ENCODE assay signal across 10 mouse cellular contexts in genomic region chr10:40737274-40738112, GRCm38 (mm10). TPM values are rescaled to one million over a fixed set of nuclear protein-coding genes. Genes with fewer than 3 reads are reported as not detected.
DNase-seq lines count a peak whose midpoint lies in the region; ATAC-seq and TF ChIP-seq lines count a peak whose summit lies in the region.
"Had no signal": no experiment of that assay in that cellular context is flagged by ENCODE, and none has a peak within 500 bp of the region (broad histone marks: within the 10 kb centered on the region; RNA-seq: fewer than 3 reads in every experiment).

No protein-coding gene starts in this region.

- TF ChIP-seq EP300 in lung, postnatal 0 days (IDR thresholded peaks at IDR 0.05) = no peak

- H3K27me3 ChIP-seq in kidney, embryonic 14.5 days (ENCODE audit: control insufficient read depth, insufficient read depth, low read length) = no peaks in the 10 kb centered on the region
- H3K27me3 ChIP-seq in midbrain, embryonic 11.5 days (ENCODE audit: control insufficient read depth, insufficient read depth, low read length) = no peaks in the 10 kb centered on the region
- no peaks in the 10 kb centered on the region for H3K27me3 ChIP-seq in lung, postnatal 0 days (replicated peaks; ENCODE audit: insufficient read depth, low read length)

- peak overlapping the region; percentile 29; the same call in 1 of the 2 replicates for H3K4me2 ChIP-seq in kidney, embryonic 14.5 days (replicated peaks; ENCODE audit: low read depth, low read length)
- H3K4me2 ChIP-seq in midbrain, embryonic 11.5 days = no peak overlapping the region
- no peak overlapping the region for H3K4me2 ChIP-seq in lung, postnatal 0 days (replicated peaks; ENCODE audit: low read depth, low read length)

- H3K9ac ChIP-seq in kidney, embryonic 14.5 days (ENCODE audit: low read depth, low read length) = no peak overlapping the region
- no peak overlapping the region for H3K9ac ChIP-seq in midbrain, embryonic 11.5 days (ENCODE audit: low read length)
- no peak overlapping the region for H3K9ac ChIP-seq in lung, postnatal 0 days (replicated peaks; ENCODE audit: low read depth)

- no peaks in the 10 kb centered on the region for H3K4me1 ChIP-seq in kidney, embryonic 14.5 days (ENCODE audit: control insufficient read depth, insufficient read depth, low read length)
- H3K4me1 ChIP-seq in cortical plate, adult 2 months (ENCODE audit: control insufficient read depth, insufficient read depth, low read length) = peaks cover 6% of the 10 kb centered on the region
- H3K4me1 ChIP-seq in midbrain, embryonic 11.5 days (ENCODE audit: control insufficient read depth, insufficient read depth, low read length) = no peaks in the 10 kb centered on the region
- no peaks in the 10 kb centered on the region for H3K4me1 ChIP-seq in lung, postnatal 0 days (ENCODE audit: insufficient read depth, low read depth, low read length)

- no peaks in the 10 kb centered on the region for H3K9me3 ChIP-seq in kidney, embryonic 14.5 days (ENCODE audit: control insufficient read depth, low read length)
- no peaks in the 10 kb centered on the region for H3K9me3 ChIP-seq in midbrain, embryonic 11.5 days (ENCODE audit: control insufficient read depth, low read length)
- no peaks in the 10 kb centered on the region for H3K9me3 ChIP-seq in lung, postnatal 0 days (ENCODE audit: low read length)

- no peak overlapping the region for H3K27ac ChIP-seq in kidney, embryonic 14.5 days (ENCODE audit: low read depth, low read length)
- 0 out of 2 replicates have a peak overlapping the region, but pooled peaks have one; percentile 19 for H3K27ac ChIP-seq in cortical plate, adult 2 months (ENCODE audit: insufficient read depth, low read length)
- no peak overlapping the region for H3K27ac ChIP-seq in midbrain, embryonic 11.5 days (ENCODE audit: low read depth, low read length)
- no peak overlapping the region for H3K27ac ChIP-seq in lung, postnatal 0 days (ENCODE audit: low read length)

- H3K4me3 ChIP-seq in kidney, embryonic 14.5 days (ENCODE audit: low read length) = no peak overlapping the region
- peak overlapping the region; percentile 16 for H3K4me3 ChIP-seq in cortical plate, adult 2 months (ENCODE audit: insufficient read depth, low read length)
- H3K4me3 ChIP-seq in midbrain, embryonic 11.5 days (ENCODE audit: low read depth, low read length) = no peak overlapping the region
- H3K4me3 ChIP-seq in lung, postnatal 0 days (ENCODE audit: low read depth, low read length) = no peak overlapping the region

- WGBS in kidney, embryonic 14.5 days = 51% methylated on average over 22 of the region's 22 CpGs
- WGBS in midbrain, embryonic 11.5 days = 83% methylated on average over 22 of the region's 22 CpGs
- whole genome bisulfite sequencing in lung, postnatal 0 days = 63% methylated on average over 22 of the region's 22 CpGs

- DNase-seq in kidney, adult 18-20 months = no peak
- peak; percentile 17 to 23 for DNase-seq in heart, postnatal 10 days
- DNase-seq in midbrain, embryonic 11.5 days (ENCODE audit: low spot score, missing footprints) = no peak
- no peak for DNase-seq in lung, postnatal 0 days (ENCODE audit: low spot score)
- no peak for DNase-seq in Muller cell, postnatal 12 days (ENCODE audit: inconsistent ontology term)
- no peak for DNase-seq in B cell, adult 2 months
- DNase-seq: lung, postnatal 14 days; right cerebral cortex, postnatal 25 days had no signal

- ATAC-seq in kidney, embryonic 14.5 days (ENCODE audit: low FRiP score, low TSS enrichment) = 0 out of 2 replicates have a peak, but pooled peaks have one; percentile 12
- ATAC-seq in midbrain, embryonic 11.5 days (ENCODE audit: low FRiP score) = peak; percentile 67; the same call in 1 of the 2 replicates
- no peak for ATAC-seq in lung, postnatal 0 days

- no peak for TF ChIP-seq CTCF in cortical plate, adult 2 months (IDR thresholded peaks at IDR 0.05; ENCODE audit: extremely low read depth, insufficient read depth, low read length)
- no peak for TF ChIP-seq CTCF in lung, postnatal 0 days (IDR thresholded peaks at IDR 0.05)

- intact Hi-C loops in heart, postnatal 10 days (cut with DNase I) = no loop called here

- no peak for TF ChIP-seq POLR2A in cortical plate, adult 2 months (IDR thresholded peaks at IDR 0.05; ENCODE audit: extremely low read depth, insufficient read depth, low read length)

- no peaks in the 10 kb centered on the region for H3K36me3 ChIP-seq in kidney, embryonic 14.5 days (ENCODE audit: control insufficient read depth, insufficient read depth, low read length)
- no peaks in the 10 kb centered on the region for H3K36me3 ChIP-seq in midbrain, embryonic 11.5 days (ENCODE audit: control insufficient read depth, insufficient read depth, low read length)
- no peaks in the 10 kb centered on the region for H3K36me3 ChIP-seq in lung, postnatal 0 days (ENCODE audit: insufficient read depth, low read length)

RNA-seq across cellular contexts. Expression of gene Mettl24, which starts 54.4 kb away (rescaled TPM):
- polyA plus RNA-seq in kidney, embryonic 14.5 days (2014; fragmentation: Nextera tagmentation; extraction: Ambion mirVana) = 2.7 and 2.8 TPM in 2 replicates
- polyA plus RNA-seq in cortical plate, adult 2 months (2012; rRNA removed) = 1.4 and 1.6 TPM in 2 replicates
- total RNA-seq in heart, postnatal 10 days (2021) = 1 to 10 TPM; 1.9 to 2.3 TPM
- polyA plus RNA-seq in midbrain, embryonic 11.5 days (2014; fragmentation: Nextera tagmentation; extraction: Ambion mirVana) = 0.53 and 0.65 TPM in 2 replicates
- polyA plus RNA-seq in lung, postnatal 0 days (2015; fragmentation: Nextera tagmentation; extraction: Ambion mirVana) = 17.1 and 21.6 TPM in 2 replicates

Comparison
In these comparisons a context has a peak if more than half of its experiments do, and no peak if none do; other contexts are left out.
1. DNase-seq: peak in heart, postnatal 10 days (2 of 2); none in kidney, adult 18-20 months (single experiment), midbrain, embryonic 11.5 days (single experiment), lung, postnatal 0 days (single experiment), Muller cell, postnatal 12 days (single experiment) and B cell, adult 2 months (0 of 2).